Mouse (Mus musculus): ENCODE measurements at regions not wholly inside any gene's neighbourhood (a gene's known extent, or its start where the extent isn't known, plus 50 kb on each side); places are given as distances from the start of the nearest gene placed in this dataset.
A peak's percentile ranks its signal among the peaks of the same experiment; 100 is the strongest.

DNA sequence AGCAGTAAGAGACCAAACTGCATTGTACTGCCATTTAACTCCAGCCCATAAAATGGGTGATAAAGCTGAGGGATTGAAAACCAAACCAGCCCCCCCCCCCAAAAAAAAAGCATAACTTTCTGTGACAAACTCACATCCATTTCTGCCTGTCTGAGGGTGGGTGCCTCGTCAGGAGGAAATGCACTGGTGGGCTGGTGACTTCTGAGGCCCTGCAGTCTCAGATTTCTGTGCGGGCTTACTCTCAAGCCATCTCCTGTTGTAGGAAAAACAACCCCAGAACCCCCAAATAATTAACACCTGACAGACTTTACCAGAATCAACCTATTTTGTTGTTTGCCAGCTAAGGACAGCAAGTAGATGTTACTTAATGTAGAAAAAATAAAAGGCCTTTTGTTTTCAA lies 220.9 kb downstream of the Snx10 start:
- DNase-seq (ENCODE audit: low spot score in 2 of 2), result no peak

DNA sequence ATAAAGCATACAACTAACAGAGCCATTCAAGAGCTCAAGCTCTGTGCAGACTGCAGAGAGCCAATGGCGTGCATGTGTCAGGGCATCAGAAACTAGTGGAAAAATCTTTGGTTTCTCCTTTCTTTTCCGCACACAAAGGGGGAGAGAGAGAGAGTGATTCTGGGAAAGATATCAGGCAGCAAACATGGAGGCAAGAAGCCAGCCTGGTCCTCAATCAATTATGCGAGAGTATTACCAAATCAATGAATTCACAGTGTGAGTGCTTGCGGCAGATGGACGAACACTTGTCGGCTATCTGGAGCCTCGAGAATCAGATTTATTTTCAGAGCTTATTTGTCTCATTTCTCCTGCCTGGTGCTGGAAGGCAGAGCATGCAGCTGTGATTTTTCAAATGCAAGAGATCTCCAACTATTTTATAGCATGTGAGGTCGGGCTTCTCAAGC lies 230.6 kb downstream of the Snx10 start:
- DNase-seq (ENCODE audit: low spot score in 2 of 2), result no peak

DNA sequence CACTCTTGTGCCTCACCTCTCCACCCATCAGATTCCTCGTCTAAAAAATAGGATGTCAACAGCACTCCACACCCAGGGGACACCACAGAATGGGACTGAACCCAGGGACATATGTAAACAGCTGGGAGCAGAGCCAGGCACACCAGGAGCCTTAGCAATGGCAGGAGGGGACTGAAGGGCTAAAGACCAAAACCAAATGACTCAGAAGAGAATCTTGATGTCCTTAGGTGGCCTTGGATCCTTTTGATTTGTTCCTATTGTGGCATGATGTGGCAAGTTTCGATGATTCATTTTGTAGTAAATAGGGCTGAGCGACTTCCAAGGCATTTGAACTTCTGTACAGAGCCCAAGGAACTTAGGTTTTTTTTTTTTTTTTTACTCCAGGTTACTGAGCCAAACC lies 233.4 kb downstream of the Snx10 start:
- no peak for DNase-seq (ENCODE audit: low spot score in 2 of 2)

DNA sequence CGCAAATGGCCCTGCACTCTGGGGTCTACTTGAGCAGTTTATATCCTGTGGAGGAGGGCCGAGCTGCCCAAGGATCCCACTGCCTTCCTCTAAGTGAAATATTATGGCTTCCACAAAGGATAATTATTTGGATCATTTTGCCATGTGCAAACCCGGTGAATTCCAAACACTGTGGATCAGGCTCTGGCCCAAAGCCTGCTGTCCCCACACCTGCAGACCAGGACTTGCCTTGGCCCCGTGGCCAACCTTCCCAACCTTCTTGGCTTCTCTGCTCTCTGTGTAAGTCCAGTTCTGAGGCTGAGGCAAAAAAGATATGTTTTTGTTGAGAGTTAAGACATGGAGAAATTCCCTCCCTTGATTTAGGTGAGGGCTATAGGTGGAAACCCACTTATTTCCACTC lies 234.0 kb downstream of the Snx10 start:
- DNase-seq (ENCODE audit: low spot score in 2 of 2), result no peak

DNA sequence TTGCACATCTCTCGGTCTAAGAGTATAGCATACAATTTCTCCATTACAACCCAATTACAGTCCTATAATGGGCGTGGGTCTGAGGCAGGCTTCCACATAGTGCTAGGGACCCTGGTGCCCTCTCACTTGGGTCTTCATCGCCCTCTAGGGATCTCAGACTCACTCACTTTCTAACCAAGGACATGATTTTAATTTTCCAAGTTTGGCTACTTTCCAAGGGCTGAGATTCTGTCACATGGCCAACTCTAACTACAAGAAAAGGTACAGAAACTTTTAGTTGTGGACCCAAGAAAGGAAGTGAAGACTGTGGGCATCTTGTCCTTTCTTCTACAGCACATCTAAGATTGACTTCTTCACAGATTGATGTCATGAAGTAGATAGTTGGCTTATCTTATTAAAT lies 235.1 kb downstream of the Snx10 start:
- DNase-seq (ENCODE audit: low spot score in 2 of 2), result no peak

DNA sequence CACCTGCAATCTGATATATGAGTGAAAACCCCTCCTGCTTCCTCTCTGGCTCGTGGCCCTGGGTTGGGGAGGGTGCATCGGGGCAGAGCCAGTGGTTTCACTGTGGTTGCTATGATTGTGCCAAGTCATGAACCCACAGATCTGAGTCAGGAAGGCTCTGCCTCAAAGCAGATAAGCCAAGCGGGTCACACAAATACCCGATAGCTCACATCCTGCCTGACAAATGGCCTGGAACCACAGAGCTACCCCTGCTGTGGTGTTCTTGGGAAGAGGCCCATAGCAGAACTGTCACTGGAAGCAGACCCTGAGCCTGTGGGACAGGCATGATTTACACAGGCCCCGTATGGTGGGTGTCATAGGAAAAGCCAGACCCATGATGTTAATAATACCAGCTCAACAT lies 236.7 kb downstream of the Snx10 start:
- no peak for DNase-seq (ENCODE audit: low spot score in 2 of 2)

DNA sequence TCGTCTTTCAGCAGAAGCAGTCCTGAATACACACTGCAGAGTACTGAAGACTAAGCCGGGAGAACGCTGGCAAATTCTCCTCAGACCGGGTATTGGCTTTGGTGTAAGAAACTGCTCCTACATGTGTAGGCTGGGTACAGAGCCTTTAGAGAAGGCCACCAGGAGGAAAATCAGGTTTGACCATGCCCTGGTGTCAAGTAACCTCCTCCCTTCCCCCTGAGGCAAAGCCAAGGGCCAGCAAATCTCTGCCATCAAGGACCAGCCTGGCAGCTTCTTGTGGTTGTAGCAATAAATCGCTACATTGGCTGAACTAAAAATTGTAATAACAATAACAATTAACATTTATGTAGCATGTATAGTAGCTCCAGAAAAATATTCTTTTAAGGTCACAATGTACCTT lies 237.8 kb downstream of the Snx10 start:
- DNase-seq (ENCODE audit: low spot score in 2 of 2), result no peak

DNA sequence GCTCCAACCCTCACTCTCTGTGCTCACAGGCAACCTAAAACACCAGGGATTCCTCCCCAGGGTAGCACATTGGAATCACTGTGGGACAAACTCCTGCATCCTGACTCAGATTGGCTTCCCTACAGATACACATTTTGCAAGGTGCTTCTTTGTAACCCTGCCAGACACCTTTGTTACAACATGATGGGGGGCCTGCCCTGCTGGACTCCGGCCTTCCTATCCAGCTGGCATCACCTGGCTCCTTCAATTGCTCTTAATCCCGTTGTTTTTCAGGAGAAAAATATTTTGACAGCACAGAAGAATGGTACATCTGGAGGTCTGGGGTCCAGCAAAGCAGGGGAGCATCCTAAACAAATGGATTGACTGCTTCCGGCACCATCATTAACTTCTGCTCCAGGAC lies 242.8 kb downstream of the Snx10 start:
- DNase-seq (ENCODE audit: low spot score in 2 of 2), result no peak

DNA sequence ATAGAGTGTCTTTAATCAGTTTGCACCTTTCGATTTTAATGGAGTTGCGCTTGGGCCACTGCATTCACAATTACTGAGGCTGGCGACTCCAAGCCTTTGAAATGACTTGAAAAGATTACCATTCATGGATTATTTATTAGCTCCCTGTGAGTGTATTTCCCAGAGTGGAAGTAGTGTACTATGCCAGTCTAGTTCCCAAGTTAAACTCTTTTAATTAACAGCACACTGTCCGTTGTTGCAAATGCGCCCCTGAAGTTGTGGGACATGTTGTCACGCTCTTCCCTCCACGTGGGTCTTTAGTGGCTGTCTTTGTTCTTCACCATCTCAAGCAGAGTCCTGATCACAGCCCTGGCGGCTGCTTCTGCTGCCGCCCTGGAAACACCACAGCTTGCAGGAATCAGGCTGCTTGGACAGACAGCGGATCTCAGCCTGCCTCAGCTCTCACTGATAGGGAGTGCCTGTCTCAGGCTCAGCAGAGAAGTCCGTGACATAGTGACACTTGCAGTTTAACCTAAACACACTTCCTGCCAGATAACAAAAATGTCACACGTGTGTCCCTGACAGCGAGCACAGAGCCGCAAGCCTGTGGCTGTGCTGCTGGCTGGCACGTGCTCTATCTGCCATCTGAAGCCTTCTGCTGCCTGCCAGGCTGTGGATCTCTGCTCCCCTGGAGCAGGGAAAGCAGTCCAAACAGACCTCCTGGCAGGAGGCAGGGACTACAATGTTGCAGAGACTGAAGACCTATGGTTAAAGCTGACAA lies 244.1 kb downstream of the Snx10 start:
- peak; percentile 8 to 15 for DNase-seq (ENCODE audit: low spot score in 2 of 2)

DNA sequence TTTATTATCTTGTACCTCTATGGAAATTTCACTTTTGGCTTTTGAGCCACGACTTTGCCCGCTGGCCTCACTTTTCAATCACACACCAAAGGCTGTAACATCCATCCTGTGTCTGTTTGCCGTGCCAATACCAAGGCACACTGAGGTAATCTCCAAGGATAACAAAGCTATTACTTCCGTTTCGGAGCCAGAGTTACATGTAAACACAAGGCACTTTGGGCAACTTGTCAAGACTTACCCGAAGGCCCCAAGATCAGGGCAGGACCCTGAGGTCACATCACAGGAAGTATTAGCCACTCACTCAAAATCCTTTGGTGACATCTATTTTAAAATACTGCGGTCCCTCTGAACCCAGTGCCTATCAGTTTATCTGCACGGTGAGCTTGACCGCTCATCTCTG lies 241.3 kb downstream of the Skap2 start:
- DNase-seq (ENCODE audit: low spot score in 2 of 2), result no peak

DNA sequence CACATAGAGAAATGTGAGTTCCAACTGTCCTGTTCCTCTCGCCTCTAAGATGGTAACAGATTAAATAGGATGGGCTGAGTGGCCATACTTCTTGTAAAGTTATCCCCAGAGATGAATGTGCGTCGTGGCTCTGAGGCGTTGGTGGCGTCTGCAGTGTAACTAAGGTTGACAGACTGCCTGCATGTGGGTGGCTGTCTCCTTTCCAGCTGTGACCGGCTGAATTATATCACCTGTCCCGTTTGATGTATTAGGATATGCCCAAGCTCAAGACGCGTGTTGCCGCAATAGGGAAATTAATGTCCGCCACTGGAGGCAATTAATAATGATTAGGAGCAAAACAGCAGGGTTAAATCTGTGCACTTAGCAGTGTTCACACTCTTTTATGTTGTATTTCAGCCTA lies 240.9 kb downstream of the Skap2 start:
- no peak for DNase-seq (ENCODE audit: low spot score in 2 of 2)

DNA sequence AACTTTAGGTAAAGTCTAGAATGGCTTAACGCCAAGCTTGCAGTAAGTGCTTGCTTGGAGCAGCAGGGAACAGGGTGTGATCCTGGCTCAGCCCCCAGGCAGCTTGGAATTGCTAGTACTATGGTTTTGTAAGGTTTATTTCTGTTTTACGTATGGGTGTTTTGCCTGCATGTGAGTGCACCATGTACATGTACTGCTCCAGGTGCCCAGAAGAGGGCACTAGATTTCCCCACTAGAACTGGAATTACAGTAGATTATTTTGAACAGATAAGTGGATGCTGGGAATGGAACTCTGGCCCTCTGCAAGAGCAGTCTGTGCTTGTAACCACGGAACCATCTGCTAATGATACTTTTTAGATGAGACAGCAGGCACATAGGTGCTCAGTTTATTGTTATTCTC lies 237.6 kb downstream of the Skap2 start:
- no peak for DNase-seq (ENCODE audit: low spot score in 2 of 2)

DNA sequence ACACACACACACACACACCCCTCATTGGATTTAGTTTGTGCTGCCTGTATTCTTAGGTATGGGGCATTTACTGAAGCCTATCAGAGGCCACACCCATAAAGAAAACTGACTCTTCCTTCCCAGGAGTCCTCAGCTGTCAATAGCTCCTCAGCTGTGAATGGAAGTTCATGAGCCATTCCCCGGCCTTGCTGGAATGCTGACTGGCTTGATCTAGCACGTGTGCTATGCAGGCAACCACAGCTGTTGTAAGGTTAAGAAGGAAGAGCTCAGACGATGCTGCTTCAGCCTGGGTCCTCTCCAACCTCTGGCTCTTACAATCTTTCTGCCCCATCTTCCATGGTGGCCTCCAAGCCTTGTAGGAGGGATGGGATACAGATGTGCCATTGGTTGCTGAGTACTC lies 226.7 kb downstream of the Skap2 start:
- DNase-seq (ENCODE audit: low spot score in 2 of 2), result no peak

DNA sequence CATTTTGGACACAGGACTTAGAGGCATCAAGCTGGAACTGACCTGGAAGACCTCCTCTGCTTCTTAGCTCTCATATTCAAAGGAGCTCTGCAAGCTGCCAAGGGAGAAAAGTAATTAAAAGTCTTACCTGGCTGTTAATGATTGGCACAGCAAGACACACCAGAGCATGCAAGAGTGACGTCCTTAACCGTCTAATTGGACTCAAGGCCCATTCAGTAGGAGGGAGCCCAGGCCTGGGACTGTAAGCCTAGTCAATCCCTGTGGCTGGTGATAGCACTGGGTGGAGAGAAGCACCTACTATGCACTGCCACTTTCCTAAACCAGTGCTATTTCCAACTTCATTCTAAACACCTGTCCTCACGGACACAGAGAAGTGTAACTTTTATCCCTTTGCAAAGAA lies 225.5 kb downstream of the Skap2 start:
- DNase-seq (ENCODE audit: low spot score in 2 of 2), result no peak

DNA sequence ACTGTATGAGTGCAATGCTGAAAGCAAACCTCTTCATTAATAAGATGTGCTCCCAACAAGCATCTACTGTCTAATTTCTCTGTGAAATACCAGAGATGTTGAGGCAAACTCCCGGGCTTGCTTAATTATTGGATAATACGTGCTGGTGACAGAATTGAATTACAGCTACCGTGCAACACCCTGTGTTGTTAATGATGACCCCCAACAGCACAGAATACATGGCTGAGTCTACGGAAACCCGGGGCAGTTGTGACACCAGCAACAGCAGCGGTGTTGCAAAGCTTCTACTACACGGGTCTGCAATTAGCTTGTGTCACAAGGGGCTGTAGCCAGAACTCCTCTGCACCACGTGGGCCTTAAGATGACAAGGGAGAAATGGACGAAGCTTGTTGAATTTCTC lies 224.2 kb downstream of the Skap2 start:
- no peak for DNase-seq (ENCODE audit: low spot score in 2 of 2)

DNA sequence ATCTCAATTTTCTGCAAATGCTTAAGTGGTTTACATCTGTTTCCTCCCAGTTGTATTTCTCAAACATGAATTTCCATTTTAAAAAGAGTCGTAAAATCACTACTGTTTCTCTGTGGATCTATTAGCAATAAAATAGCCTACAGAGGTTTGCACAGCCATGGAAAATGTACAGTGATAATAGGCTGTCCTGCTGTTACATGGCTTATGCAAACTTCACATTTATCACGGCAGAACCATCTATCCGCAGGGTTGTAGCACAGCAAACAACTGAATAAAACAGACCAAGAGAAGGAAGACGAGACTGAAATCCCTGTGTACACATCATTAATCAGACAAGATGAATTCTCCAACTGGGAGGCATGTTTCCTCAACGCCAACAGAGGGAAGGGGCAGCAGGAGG lies 222.1 kb downstream of the Skap2 start:
- no peak for DNase-seq (ENCODE audit: low spot score in 2 of 2)

DNA sequence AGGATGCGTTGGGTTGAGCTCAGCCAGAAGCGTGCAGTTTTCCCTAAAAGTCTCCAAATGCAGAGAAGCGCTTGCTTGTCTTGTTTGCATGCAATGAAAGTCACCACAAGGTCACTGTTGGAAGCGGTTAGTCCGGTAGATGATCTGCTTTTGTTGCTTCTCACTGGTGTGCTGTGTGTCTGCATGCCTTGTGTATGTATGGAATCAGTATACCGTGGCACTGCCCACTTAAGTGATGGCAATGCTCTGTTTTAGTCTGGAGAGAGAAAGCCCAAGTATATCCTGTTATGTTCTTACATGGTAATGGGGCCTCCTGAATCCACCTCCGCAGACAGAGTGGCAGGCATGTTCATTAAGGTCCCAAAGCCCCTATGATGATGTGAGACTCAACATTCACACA lies 221.7 kb downstream of the Skap2 start:
- DNase-seq (ENCODE audit: low spot score in 2 of 2), result no peak

DNA sequence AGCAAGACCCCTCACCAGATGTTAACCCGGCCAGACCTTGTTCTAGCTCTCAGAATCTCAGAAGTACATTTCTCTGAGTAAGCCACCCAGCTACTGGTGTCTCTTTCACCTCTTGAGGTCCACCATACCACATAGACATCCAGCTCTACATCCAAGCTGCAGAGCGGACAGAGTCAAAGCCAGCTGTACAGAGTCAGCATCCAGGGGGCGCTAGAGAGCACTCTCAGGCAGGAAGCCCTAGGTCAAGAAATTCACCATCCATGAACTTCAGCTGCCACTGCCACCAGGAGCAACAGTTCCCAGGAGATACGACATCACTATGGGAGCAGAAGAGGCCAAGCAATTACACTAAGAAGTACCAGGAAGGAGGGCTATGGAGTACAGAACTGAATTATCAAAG lies 217.0 kb downstream of the Skap2 start:
- no peak for DNase-seq (ENCODE audit: low spot score in 2 of 2)

DNA sequence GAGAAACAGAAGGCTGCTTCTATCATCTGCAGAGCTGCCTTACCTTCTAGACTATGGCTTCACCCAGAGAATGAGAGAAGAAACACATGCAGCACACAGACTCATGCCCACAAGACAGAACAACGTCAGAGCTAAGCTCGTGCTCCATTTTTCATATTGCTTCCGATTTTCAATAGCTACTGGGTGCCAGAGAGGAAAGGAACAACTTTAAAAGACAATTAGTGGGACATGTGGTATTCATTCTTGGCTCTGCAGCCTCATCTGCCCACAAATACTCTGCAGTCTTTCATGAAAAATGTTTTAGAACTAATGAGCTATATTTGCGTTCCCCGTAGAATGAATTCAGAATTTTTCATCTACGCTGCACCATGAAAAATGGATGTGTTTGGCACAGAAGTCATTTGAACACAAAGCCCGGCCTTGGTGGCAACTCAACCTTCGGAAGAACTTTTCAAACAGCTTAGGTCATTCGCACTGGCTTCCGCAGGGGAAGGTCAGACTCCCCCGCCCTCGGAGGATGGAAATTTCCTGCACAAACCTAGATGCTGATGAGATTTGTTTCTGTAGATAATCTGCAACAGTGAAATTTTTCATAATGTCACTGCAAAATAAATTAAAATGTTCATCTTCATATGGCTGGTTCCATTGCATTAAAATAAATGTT lies 213.6 kb downstream of the Skap2 start:
- DNase-seq (ENCODE audit: low spot score in 2 of 2), result no peak

DNA sequence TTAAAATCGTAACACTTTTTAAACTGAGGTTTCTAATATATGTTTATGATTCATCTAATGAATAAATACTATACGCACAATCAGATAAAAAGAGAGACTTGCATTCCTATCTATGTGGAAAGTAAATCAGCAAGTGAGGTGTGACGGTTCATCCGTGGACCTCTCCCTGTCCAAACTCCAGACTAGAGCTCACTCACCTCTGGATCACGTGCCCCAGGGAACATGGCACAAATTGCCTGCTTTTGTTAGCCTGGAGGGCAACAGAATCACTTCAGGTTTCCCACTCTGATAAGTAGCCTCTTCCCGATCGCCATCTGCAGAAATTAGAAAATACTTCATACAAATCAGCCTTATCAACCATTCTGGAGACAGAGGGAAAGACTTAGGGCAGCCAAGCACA lies 206.7 kb downstream of the Skap2 start:
- no peak for DNase-seq (ENCODE audit: low spot score in 2 of 2)

Data from left cerebral cortex, adult 8-10 months (tissue).